10 mouse cellular contexts compared by ENCODE assay signal in the genomic region with DNA sequence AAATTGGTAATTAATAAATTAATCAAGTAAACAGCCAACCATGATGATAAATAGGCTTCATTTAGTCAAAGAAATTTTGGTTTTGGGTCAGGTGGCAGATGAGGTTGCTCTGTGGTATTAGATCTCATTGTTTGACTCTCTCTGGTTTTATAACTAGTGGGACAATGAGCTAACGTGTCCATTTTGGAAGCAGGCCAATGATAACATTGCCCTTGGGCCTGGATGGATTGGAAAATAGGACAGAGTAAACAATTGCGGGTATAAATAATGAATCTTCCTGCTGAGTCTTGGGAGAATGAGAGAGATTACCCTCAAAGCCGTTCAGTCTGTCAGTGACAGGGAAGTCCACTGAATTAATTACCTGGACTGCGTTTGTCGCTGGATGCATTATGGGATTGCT. TPM values are rescaled to one million over a fixed set of nuclear protein-coding genes. Genes with fewer than 3 reads are reported as not detected.
DNase-seq lines count a peak whose midpoint lies in the region; ATAC-seq and TF ChIP-seq lines count a peak whose summit lies in the region.
"Had no signal": no experiment of that assay in that cellular context is flagged by ENCODE, and none has a peak within 500 bp of the region (broad histone marks: within the 10 kb centered on the region; RNA-seq: fewer than 3 reads in every experiment).

No protein-coding gene starts in this region.

- peaks cover 8% of the 10 kb centered on the region; the same call in 1 of the 2 replicates for H3K4me1 ChIP-seq in kidney, embryonic 14.5 days (ENCODE audit: control insufficient read depth, insufficient read depth, low read length)

- H3K9ac ChIP-seq in kidney, embryonic 14.5 days (ENCODE audit: low read depth, low read length), result no peak overlapping the region

- no peak overlapping the region for H3K27ac ChIP-seq in kidney, embryonic 14.5 days (ENCODE audit: low read depth, low read length)
- H3K27ac ChIP-seq: macrophage had no signal

- H3K9me3 ChIP-seq in kidney, embryonic 14.5 days (ENCODE audit: control insufficient read depth, low read length), result no peaks in the 10 kb centered on the region

- POLR2A ChIA-PET in Patski (lab: Charles Lee), result no interaction called here

- WGBS in kidney, embryonic 14.5 days, result 38% methylated on average over 5 of the region's 5 CpGs

- in situ Hi-C loops in Patski (cut with MboI; ENCODE audit: low pct_unique_long_range_greater_than_20kb), result no loop called here

- peak; percentile 30 to 49 for DNase-seq in kidney, adult 8-10 months
- DNase-seq in Patski (ENCODE audit: low read depth, low spot score), result peak; percentile 71
- DNase-seq in cerebellum, postnatal 10 days, result peak; percentile 22 to 36
- DNase-seq in kidney, postnatal 36 days, result peak; percentile 40 to 62
- DNase-seq in frontal cortex, adult 2 months (ENCODE audit: extremely low spot score in 1 of 2, low spot score in 1 of 2), result no peak
- no peak for DNase-seq in right cerebral cortex, postnatal 14 days
- DNase-seq in urinary bladder, postnatal 14 days (ENCODE audit: low spot score), result no peak

- H3K4me3 ChIP-seq in kidney, embryonic 14.5 days (ENCODE audit: low read length), result no peak overlapping the region
- H3K4me3 ChIP-seq: erythroblast, embryonic 14.5 days had no signal

- no peak overlapping the region for H3K4me2 ChIP-seq in kidney, embryonic 14.5 days (replicated peaks; ENCODE audit: low read depth, low read length)

- no peak for ATAC-seq in kidney, embryonic 14.5 days (ENCODE audit: low FRiP score, low TSS enrichment)
- no peak for ATAC-seq in Patski

- H3K27me3 ChIP-seq in kidney, embryonic 14.5 days (ENCODE audit: control insufficient read depth, insufficient read depth, low read length), result no peaks in the 10 kb centered on the region
- H3K27me3 ChIP-seq in Patski, result no peaks in the 10 kb centered on the region

- TF ChIP-seq CTCF in Patski (IDR thresholded peaks at IDR 0.05), result no peak

- CTCF ChIA-PET in Patski (lab: Charles Lee), result interaction anchor here (1.2 to 1.4 kb wide), 3 partner anchors 9 to 31 kb away, joined by 3 read pairs; no protein-coding TSS in a partner anchor

- H3K36me3 ChIP-seq in kidney, embryonic 14.5 days (ENCODE audit: control insufficient read depth, insufficient read depth, low read length), result no peaks in the 10 kb centered on the region

RNA-seq across cellular contexts. Expression of a gene that starts 26.7 kb away (rescaled TPM):
- polyA plus RNA-seq in kidney, embryonic 14.5 days (2014; fragmentation: Nextera tagmentation; extraction: Ambion mirVana), result 15.3 and 16.9 TPM in 2 replicates
- 18.6 TPM for polyA plus RNA-seq in Patski (2021)
- polyA plus RNA-seq in frontal cortex, adult 2 months (2012; rRNA removed), result 22.9 and 27.1 TPM in 2 replicates

RNA-seq across cellular contexts. Expression of a gene that starts 41.0 kb away (rescaled TPM):
- 35.2 and 40.1 TPM in 2 replicates for polyA plus RNA-seq in kidney, embryonic 14.5 days (2014; fragmentation: Nextera tagmentation; extraction: Ambion mirVana)
- polyA plus RNA-seq in Patski (2021), result 22.1 TPM
- polyA plus RNA-seq in frontal cortex, adult 2 months (2012; rRNA removed), result 26.7 and 28.4 TPM in 2 replicates

RNA-seq across cellular contexts. Expression of a gene that starts 44.2 kb away (rescaled TPM):
- polyA plus RNA-seq in kidney, embryonic 14.5 days (2014; fragmentation: Nextera tagmentation; extraction: Ambion mirVana), result 68.2 and 111 TPM in 2 replicates
- polyA plus RNA-seq in Patski (2021), result 101 TPM
- 21.3 and 22.0 TPM in 2 replicates for polyA plus RNA-seq in frontal cortex, adult 2 months (2012; rRNA removed)

RNA-seq across cellular contexts. Expression of a gene that starts 55.3 kb away (rescaled TPM):
- polyA plus RNA-seq in kidney, embryonic 14.5 days (2014; fragmentation: Nextera tagmentation; extraction: Ambion mirVana), result 15.8 and 20.6 TPM in 2 replicates
- 19.6 TPM for polyA plus RNA-seq in Patski (2021)
- 5.7 and 7.1 TPM in 2 replicates for polyA plus RNA-seq in frontal cortex, adult 2 months (2012; rRNA removed)

RNA-seq across cellular contexts. Expression of a gene that starts 55.3 kb away (rescaled TPM):
- polyA plus RNA-seq in kidney, embryonic 14.5 days (2014; fragmentation: Nextera tagmentation; extraction: Ambion mirVana), result 23.1 and 28.1 TPM in 2 replicates
- 13.6 TPM for polyA plus RNA-seq in Patski (2021)
- polyA plus RNA-seq in frontal cortex, adult 2 months (2012; rRNA removed), result 74.4 and 74.7 TPM in 2 replicates

Comparison
In these comparisons a context has a peak if more than half of its experiments do, and no peak if none do; other contexts are left out.
1. DNase-seq: peak in kidney, adult 8-10 months (2 of 2), Patski (single experiment), cerebellum, postnatal 10 days (2 of 2) and kidney, postnatal 36 days (2 of 2); none in frontal cortex, adult 2 months (0 of 2), right cerebral cortex, postnatal 14 days (single experiment) and urinary bladder, postnatal 14 days (single experiment).